ENCODE assay signal across 35 mouse cellular contexts in the genomic region with DNA sequence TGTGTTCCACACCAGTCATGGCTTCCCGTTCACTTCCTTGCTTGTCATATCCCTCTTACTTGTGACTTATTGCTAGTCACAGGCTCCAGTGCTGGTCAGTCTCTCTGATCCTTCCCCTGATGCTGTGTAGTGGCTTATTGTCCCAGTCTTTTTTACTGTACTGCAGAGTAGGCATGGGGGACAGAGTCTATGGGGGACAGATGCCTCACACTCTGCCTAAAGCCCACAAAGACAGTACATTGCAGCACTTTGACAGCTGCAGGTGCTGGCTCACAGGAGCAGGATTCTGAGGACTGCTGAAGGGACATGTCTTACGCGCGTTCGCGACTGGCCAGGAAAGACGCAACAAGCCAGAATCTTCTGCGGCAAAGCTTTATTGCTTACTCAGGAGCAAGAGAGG.
"Had no signal": no experiment of that assay in that cellular context is flagged by ENCODE, and none has a peak within 500 bp of the region (broad histone marks: within the 10 kb centered on the region; RNA-seq: fewer than 3 reads in every experiment).

No protein-coding gene starts in this region.

- H3K4me2 ChIP-seq: heart, embryonic 11.5 days; heart, embryonic 12.5 days; heart, embryonic 13.5 days; heart, embryonic 15.5 days; hindbrain, embryonic 12.5 days; hindbrain, embryonic 13.5 days; hindbrain, embryonic 14.5 days; hindbrain, embryonic 15.5 days; intestine, embryonic 15.5 days; kidney, embryonic 15.5 days had no signal

- DNase-seq: heart, postnatal 10 days; heart, postnatal 14 days; heart, postnatal 36 days; heart, postnatal 4 days; kidney, adult 11 months; kidney, adult 18-20 months; kidney, adult 2 months; kidney, adult 8-10 months; kidney, adult 9 months; kidney, postnatal 10 days; kidney, postnatal 14 days; kidney, postnatal 25 days; kidney, postnatal 36 days; kidney, postnatal 4 days; layer of hippocampus, adult 9-11 months; layer of hippocampus, postnatal 36 days had no signal

- H3K36me3 ChIP-seq: heart, embryonic 10.5 days; heart, embryonic 12.5 days; heart, embryonic 13.5 days; heart, embryonic 15.5 days; hindbrain, embryonic 10.5 days; hindbrain, embryonic 12.5 days; hindbrain, embryonic 13.5 days; hindbrain, embryonic 15.5 days; intestine, embryonic 15.5 days; kidney, embryonic 15.5 days had no signal

- H3K27ac ChIP-seq: heart, embryonic 10.5 days; heart, embryonic 13.5 days; heart, embryonic 15.5 days; hindbrain, embryonic 10.5 days; hindbrain, embryonic 12.5 days; hindbrain, embryonic 13.5 days; hindbrain, embryonic 14.5 days; hindbrain, embryonic 15.5 days; hindbrain, postnatal 0 days; intestine, embryonic 15.5 days; kidney, embryonic 15.5 days; kidney, postnatal 0 days; layer of hippocampus, adult 2 months had no signal

- H3K27me3 ChIP-seq: heart, embryonic 12.5 days; heart, embryonic 13.5 days; heart, embryonic 15.5 days; hindbrain, embryonic 12.5 days; hindbrain, embryonic 13.5 days; hindbrain, embryonic 15.5 days; intestine, embryonic 15.5 days; kidney, embryonic 15.5 days had no signal

- H3K4me1 ChIP-seq: heart, embryonic 10.5 days; heart, embryonic 13.5 days; heart, embryonic 15.5 days; intestine, embryonic 15.5 days; kidney, embryonic 15.5 days had no signal

- H3K9me3 ChIP-seq: heart, embryonic 10.5 days; heart, embryonic 12.5 days; heart, embryonic 13.5 days; heart, embryonic 15.5 days; hindbrain, embryonic 10.5 days; hindbrain, embryonic 12.5 days; hindbrain, embryonic 13.5 days; hindbrain, embryonic 15.5 days; intestine, embryonic 15.5 days; kidney, embryonic 15.5 days had no signal

- ATAC-seq: hindbrain, embryonic 16.5 days; hindbrain, postnatal 0 days; inflammation-experienced regulatory T-cells, adult 6 months; intestine, embryonic 15.5 days; intestine, embryonic 16.5 days; intestine, postnatal 0 days had no signal

- H3K9ac ChIP-seq: heart, embryonic 12.5 days; heart, embryonic 13.5 days; heart, embryonic 15.5 days; hindbrain, embryonic 12.5 days; hindbrain, embryonic 13.5 days; hindbrain, embryonic 14.5 days; hindbrain, embryonic 15.5 days; intestine, embryonic 15.5 days; kidney, embryonic 15.5 days had no signal

- H3K4me3 ChIP-seq: heart, embryonic 10.5 days; heart, embryonic 12.5 days; heart, embryonic 13.5 days; heart, embryonic 15.5 days; hindbrain, embryonic 10.5 days; hindbrain, embryonic 12.5 days; hindbrain, embryonic 13.5 days; hindbrain, embryonic 15.5 days; intestine, embryonic 15.5 days; kidney, embryonic 15.5 days; layer of hippocampus, adult 2 months had no signal
